In genomic region chr13:104805681-104806080, GRCm38 (mm10) we compare ENCODE assay signal across 8 mouse cellular contexts. TPM values are rescaled to one million over a fixed set of nuclear protein-coding genes. Genes with fewer than 3 reads are reported as not detected.
DNase-seq lines count a peak whose midpoint lies in the region; ATAC-seq and TF ChIP-seq lines count a peak whose summit lies in the region.

No protein-coding gene starts in this region.

- 61% methylated on average over 3 of the region's 3 CpGs for WGBS in hindbrain, embryonic 14.5 days
- WGBS in hindbrain, embryonic 16.5 days, result 58% methylated on average over 3 of the region's 3 CpGs
- 53% methylated on average over 3 of the region's 3 CpGs for WGBS in thymus, adult 2 months

- H3K4me3 ChIP-seq in hindbrain, embryonic 14.5 days (replicated peaks; ENCODE audit: low read length), result no peak overlapping the region
- no peak overlapping the region for H3K4me3 ChIP-seq in hindbrain, embryonic 16.5 days (ENCODE audit: low read length)
- H3K4me3 ChIP-seq in thymus, adult 2 months (ENCODE audit: control insufficient read depth, insufficient read depth, low read length), result no peak overlapping the region

- TF ChIP-seq CTCF in thymus, adult 2 months (IDR thresholded peaks at IDR 0.05; ENCODE audit: borderline replicate concordance, control insufficient read depth, extremely low read depth, insufficient read depth, low read length, poor library complexity), result no peak

- peak; percentile 55; the same call in 1 of the 2 replicates for ATAC-seq in hindbrain, embryonic 14.5 days (ENCODE audit: low FRiP score)
- no peak for ATAC-seq in hindbrain, embryonic 16.5 days

- no peak overlapping the region for H3K4me2 ChIP-seq in hindbrain, embryonic 14.5 days (replicated peaks)
- H3K4me2 ChIP-seq in hindbrain, embryonic 16.5 days (ENCODE audit: low read length), result no peak overlapping the region

- TF ChIP-seq POLR2A in thymus, adult 2 months (IDR thresholded peaks at IDR 0.05; ENCODE audit: control insufficient read depth, extremely low read depth, insufficient read depth, low read length, poor library complexity), result no peak

- intact Hi-C loops in gastrocnemius, postnatal 14 days (cut with DNase I; ENCODE audit: low total_unique reads), result loop anchor here (5.0 kb wide), 1 partner anchor 132 kb away; no protein-coding TSS in a partner anchor

- peak; percentile 82 for DNase-seq in hindbrain, embryonic 14.5 days (ENCODE audit: low spot score)
- DNase-seq in thymus, adult 2 months, result peak; percentile 6
- no peak for DNase-seq in thymus, adult 18-20 months
- peak; percentile 68 for DNase-seq in embryo, embryonic 11 days
- peak; percentile 67 for DNase-seq in splenic B cell, adult 2 months (ENCODE audit: low read depth, low spot score)
- no peak for DNase-seq in gastrocnemius, postnatal 14 days
- no peak for DNase-seq in layer of hippocampus, postnatal 10 days (ENCODE audit: low spot score in 2 of 2)

- no peak overlapping the region for H3K9ac ChIP-seq in hindbrain, embryonic 14.5 days
- no peak overlapping the region for H3K9ac ChIP-seq in hindbrain, embryonic 16.5 days (ENCODE audit: low read depth, low read length)

- peaks cover 48% of the 10 kb centered on the region for H3K36me3 ChIP-seq in hindbrain, embryonic 14.5 days (replicated peaks; ENCODE audit: control insufficient read depth, insufficient read depth)
- H3K36me3 ChIP-seq in hindbrain, embryonic 16.5 days (ENCODE audit: control insufficient read depth, insufficient read depth, low read length), result peaks cover 4% of the 10 kb centered on the region
- H3K36me3 ChIP-seq in thymus, adult 2 months (ENCODE audit: control insufficient read depth, insufficient read depth, low read length), result peaks cover 27% of the 10 kb centered on the region
- peaks cover 3% of the 10 kb centered on the region; the same call in 1 of the 2 replicates for H3K36me3 ChIP-seq in splenic B cell, adult 2 months (ENCODE audit: control insufficient read depth, insufficient read depth, low read length, poor library complexity, severe bottlenecking)

- no peaks in the 10 kb centered on the region for H3K9me3 ChIP-seq in hindbrain, embryonic 14.5 days (ENCODE audit: control insufficient read depth, low read length)
- no peaks in the 10 kb centered on the region for H3K9me3 ChIP-seq in hindbrain, embryonic 16.5 days (ENCODE audit: control insufficient read depth, low read length)

- no peaks in the 10 kb centered on the region for H3K4me1 ChIP-seq in hindbrain, embryonic 14.5 days (replicated peaks; ENCODE audit: control insufficient read depth, insufficient read depth, low read length)
- no peaks in the 10 kb centered on the region for H3K4me1 ChIP-seq in hindbrain, embryonic 16.5 days (ENCODE audit: control insufficient read depth, insufficient read depth, low read depth, low read length)
- no peaks in the 10 kb centered on the region for H3K4me1 ChIP-seq in thymus, adult 2 months (replicated peaks; ENCODE audit: control insufficient read depth, insufficient read depth, low read length)

- no peaks in the 10 kb centered on the region for H3K27me3 ChIP-seq in hindbrain, embryonic 14.5 days (ENCODE audit: control insufficient read depth, insufficient read depth, low read length)
- H3K27me3 ChIP-seq in hindbrain, embryonic 16.5 days (replicated peaks; ENCODE audit: control insufficient read depth, insufficient read depth, low read length), result no peaks in the 10 kb centered on the region
- H3K27me3 ChIP-seq in thymus, adult 2 months (ENCODE audit: control insufficient read depth, insufficient read depth, low read length), result no peaks in the 10 kb centered on the region
- no peaks in the 10 kb centered on the region for H3K27me3 ChIP-seq in splenic B cell, adult 2 months (ENCODE audit: control insufficient read depth, insufficient read depth, low read length, poor library complexity, severe bottlenecking)

- no peak overlapping the region for H3K27ac ChIP-seq in hindbrain, embryonic 14.5 days
- no peak overlapping the region for H3K27ac ChIP-seq in hindbrain, embryonic 16.5 days (ENCODE audit: low read depth, low read length)
- no peak overlapping the region for H3K27ac ChIP-seq in thymus, adult 2 months (ENCODE audit: control insufficient read depth, insufficient read depth, low read length)

RNA-seq across cellular contexts. Expression of gene Cwc27, which starts 11.3 kb away (rescaled TPM):
- 18.1 and 20.2 TPM in 2 replicates for polyA plus RNA-seq in hindbrain, embryonic 14.5 days (2014; fragmentation: Nextera tagmentation; extraction: Ambion mirVana)
- polyA plus RNA-seq in hindbrain, embryonic 16.5 days (2015; fragmentation: Nextera tagmentation; extraction: Ambion mirVana), result 22.4 and 24.2 TPM in 2 replicates
- polyA plus RNA-seq in thymus, adult 2 months (2012; rRNA removed), result 2.8 and 4.6 TPM in 2 replicates
- total RNA-seq in gastrocnemius, postnatal 14 days (2021), result 10 to 100 TPM; 10.2 to 10.3 TPM
- total RNA-seq in layer of hippocampus, postnatal 10 days (2021), result 10 to 100 TPM; 22.1 to 26.8 TPM

RNA-seq across cellular contexts. Expression of gene Srek1ip1, which starts 13.4 kb away (rescaled TPM):
- polyA plus RNA-seq in hindbrain, embryonic 14.5 days (2014; fragmentation: Nextera tagmentation; extraction: Ambion mirVana), result 13.8 and 15.5 TPM in 2 replicates
- polyA plus RNA-seq in hindbrain, embryonic 16.5 days (2015; fragmentation: Nextera tagmentation; extraction: Ambion mirVana), result 13.8 and 15.0 TPM in 2 replicates
- polyA plus RNA-seq in thymus, adult 2 months (2012; rRNA removed), result 10.9 and 12.9 TPM in 2 replicates
- 10 to 100 TPM; 11.7 to 12.2 TPM for total RNA-seq in gastrocnemius, postnatal 14 days (2021)
- total RNA-seq in layer of hippocampus, postnatal 10 days (2021), result 10 to 100 TPM; 14.2 to 14.5 TPM

RNA-seq across cellular contexts. Expression of gene Shisal2b, which starts 58.0 kb away (rescaled TPM):
- polyA plus RNA-seq in hindbrain, embryonic 14.5 days (2014; fragmentation: Nextera tagmentation; extraction: Ambion mirVana), result 2.1 and 2.2 TPM in 2 replicates
- 2.3 and 2.6 TPM in 2 replicates for polyA plus RNA-seq in hindbrain, embryonic 16.5 days (2015; fragmentation: Nextera tagmentation; extraction: Ambion mirVana)
- polyA plus RNA-seq in thymus, adult 2 months (2012; rRNA removed), result not detected in 2 replicates
- total RNA-seq in gastrocnemius, postnatal 14 days (2021), result not detected
- under 1 TPM; 0.55 to 0.80 TPM for total RNA-seq in layer of hippocampus, postnatal 10 days (2021)

Comparison
In these comparisons a context has a peak if more than half of its experiments do, and no peak if none do; other contexts are left out.
1. DNase-seq: peak in hindbrain, embryonic 14.5 days (single experiment), thymus, adult 2 months (single experiment), embryo, embryonic 11 days (single experiment) and splenic B cell, adult 2 months (single experiment); none in thymus, adult 18-20 months (0 of 2), gastrocnemius, postnatal 14 days (single experiment) and layer of hippocampus, postnatal 10 days (0 of 2).